Mouse (Mus musculus) testis, postnatal 10 days (tissue): Measurements from ENCODE around the gene Rasgef1b.

Source experiments
- DNase-seq: peaks from one replicate; pipeline ENCODE4 v3.0.0; 2021; ENCODE audit warnings: low spot score

Gene Rasgef1b

GRCm38 (mm10) chr5:99728649-99729212 lies at the start of gene Rasgef1b:
Gene Rasgef1b (minus strand): TSS chr5:99729065.
- peak; percentile 84 for DNase-seq

DNA sequence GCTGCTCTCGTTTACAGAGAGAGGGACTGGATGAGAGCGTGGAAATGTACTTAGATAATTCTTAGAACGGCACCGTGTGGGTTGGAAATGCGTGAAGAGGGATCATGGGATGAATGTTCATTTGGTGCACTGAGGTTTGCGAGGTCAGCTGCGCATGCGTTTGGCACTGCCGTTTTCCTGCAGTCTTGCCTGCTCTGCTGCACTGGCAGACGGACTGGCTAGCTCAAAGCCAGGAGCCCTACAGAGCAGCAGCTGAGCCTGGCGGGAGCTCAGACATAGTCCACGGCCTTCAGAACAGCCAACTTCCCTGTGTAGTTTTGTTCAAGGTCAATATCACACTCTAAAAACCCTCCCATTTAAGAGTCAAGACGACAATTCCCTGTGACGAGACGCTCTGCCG lies 46.5 kb upstream of the Rasgef1b start:
- no peak for DNase-seq

- DNase-seq: no peak
These were observed 44.4 kb upstream of the Rasgef1b start for GRCm38 (mm10) chr5:99773265-99773664.

DNA sequence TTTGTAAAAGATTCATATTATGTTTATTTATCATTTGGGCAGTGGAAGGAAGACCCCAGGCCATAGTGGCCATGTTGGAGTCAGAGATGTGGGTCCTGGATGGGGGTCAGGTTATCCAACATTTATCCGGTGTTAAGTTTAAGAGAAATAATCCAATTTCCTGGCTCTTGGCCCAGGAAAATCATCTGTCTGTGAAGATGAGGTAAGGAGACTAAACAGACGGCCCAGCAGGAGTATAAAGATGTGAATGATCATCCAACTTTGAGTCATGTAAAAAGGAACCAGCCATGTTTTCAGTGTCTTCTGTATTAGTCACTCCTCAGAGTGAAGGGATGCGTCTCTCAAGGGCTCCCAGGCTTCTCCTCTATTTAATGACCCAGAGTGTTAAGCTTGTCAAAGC lies 35.4 kb upstream of the Rasgef1b start:
- no peak for DNase-seq

DNA sequence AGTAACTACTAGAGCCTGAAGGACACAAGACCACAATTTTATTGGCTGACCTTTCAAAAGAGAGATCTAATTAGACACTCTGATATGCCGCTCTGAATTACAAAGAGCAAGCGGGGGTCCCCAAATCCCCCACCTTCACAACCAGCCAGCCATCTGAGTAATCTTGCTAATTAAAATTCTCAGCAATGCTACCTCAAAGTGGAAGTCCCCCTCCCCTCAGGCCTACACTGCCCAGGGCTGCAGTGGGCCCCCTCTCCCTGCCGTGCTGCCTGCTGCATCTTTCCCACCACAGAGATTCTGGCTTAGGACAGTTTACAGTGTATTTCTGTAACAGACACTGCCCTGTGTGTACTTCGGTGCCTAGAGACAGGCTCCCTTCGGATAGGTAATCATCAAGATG lies 30.0 kb upstream of the Rasgef1b start:
- no peak for DNase-seq

DNA sequence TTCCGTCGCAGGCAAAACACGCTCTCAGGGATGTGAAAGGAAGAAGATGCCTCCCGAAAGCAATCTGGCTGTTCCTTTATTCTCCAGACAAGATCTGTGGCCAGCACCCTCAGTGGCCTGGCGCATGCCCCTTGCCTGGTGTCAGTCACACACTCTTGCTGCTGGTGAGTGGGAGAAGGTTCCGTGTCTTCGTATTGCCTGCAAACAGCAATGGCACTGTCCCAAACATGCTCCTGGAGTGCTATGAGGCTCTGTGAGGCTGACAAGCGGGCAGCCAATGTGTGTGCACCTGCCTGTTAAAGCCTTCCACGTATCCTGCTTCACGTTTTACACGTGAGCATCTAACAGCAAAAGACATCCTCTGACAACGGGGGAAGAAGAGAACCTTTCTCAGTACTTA lies 25.0 kb upstream of the Rasgef1b start:
- no peak for DNase-seq

GRCm38 (mm10) chr5:99753368-99753767 lies 24.5 kb upstream of the Rasgef1b start:
- DNase-seq: no peak

DNA sequence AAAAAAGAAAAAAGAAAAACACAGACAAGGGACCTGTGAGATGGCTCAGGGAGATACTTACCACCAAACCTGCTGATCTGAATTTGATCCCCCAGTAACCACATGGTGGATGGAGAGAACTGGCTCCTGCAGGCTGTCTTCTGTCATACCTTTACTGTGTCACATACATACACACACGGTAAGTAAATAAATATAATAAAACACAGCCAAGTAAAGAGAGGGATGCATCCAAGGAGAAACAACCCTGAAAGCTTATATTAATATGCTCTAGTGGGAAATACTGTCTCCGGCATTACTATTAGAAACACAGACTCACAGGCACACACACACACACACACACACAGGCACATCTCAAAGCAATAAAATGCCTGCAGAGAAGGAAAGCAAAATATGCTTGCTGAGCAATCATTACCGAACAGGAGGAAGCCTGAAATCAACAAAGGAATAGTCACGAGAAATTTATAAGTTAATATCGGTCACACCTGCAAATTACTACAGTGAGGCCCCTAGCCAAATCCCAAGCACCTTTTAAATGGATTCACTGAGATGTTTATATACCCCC lies 23.9 kb upstream of the Rasgef1b start:
- no peak for DNase-seq

DNA sequence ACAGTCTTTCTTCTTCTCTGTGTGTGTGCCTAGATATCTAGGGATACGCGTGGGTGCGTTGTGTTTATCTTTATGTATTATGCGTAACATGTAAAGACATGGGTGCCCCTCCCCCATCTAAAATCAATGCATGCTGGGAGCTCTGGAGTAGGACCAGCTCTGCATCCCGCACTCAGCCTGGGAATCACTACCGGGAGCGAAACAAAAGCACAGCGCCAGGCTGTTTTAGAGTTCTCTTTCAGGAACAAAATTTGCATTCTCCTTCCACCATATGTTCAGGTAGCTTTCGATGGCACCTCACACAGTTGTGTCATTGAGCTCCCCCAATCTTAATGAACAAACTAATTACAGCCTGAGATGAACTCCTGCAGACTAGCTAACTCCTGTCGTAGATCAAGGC lies 19.6 kb upstream of the Rasgef1b start:
- DNase-seq: no peak

DNA sequence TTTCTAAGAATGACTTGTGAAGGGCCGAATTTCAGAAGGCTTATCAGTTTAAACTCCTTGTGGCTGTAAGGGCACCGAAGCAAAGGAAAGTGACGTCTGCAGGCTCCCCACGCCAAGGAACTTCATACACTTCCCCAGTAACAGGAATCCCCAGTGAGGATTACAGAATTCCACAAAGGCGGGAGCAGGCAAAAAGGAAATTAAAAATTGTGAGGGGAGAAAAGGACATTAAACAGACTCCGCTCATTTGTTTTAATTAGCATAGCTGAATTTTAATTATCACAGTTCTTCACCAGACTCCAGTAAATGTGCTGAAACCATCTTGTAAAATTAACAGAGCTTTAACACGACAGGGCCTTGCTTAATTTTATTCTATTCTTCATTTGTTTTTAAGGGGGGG lies 17.2 kb upstream of the Rasgef1b start:
- DNase-seq: no peak

GRCm38 (mm10) chr5:99742874-99743273 lies 14.0 kb upstream of the Rasgef1b start:
- no peak for DNase-seq

GRCm38 (mm10) chr5:99742056-99742455 lies 13.2 kb upstream of the Rasgef1b start:
- no peak for DNase-seq

DNA sequence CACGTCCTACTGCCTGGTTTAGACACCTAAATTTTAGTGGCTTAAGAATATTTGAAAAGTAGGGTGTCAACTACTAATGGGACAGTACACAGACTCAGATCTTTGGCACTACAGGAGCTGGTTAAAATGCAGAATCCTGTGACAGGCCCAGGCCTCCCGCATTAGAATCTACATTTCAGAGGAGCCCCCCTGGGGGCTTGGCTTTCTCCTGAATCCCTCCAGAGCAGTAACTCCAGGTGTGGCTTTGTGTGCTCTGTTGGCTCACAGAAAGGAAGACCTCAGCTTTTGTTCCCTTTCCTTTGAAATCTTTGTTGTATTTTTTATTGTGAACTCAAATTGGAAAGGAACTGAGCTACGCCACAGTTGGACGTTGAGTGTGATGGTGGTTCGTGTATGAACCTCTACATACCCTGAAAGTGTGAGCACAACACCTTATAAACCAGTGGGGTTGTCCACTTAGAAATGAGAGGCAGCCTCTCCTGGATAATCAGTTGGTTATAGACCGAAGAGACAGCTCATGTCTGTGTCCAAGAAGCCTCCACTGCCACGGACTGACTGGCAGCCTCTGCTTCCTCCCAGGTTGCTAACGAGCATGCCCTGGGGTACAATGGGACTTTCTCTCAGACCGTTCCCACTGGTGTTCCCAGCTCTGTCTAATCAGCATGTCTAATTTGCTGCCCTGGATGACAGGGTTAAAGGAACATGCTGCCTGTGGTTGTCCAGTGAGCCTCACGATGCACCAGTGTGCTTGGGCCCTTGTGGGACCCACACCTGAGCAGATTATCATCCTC lies 9.3 kb upstream of the Rasgef1b start:
- DNase-seq: no peak

- no peak for DNase-seq
These were observed 1.1 kb upstream of the Rasgef1b start for GRCm38 (mm10) chr5:99729931-99730330.

DNA sequence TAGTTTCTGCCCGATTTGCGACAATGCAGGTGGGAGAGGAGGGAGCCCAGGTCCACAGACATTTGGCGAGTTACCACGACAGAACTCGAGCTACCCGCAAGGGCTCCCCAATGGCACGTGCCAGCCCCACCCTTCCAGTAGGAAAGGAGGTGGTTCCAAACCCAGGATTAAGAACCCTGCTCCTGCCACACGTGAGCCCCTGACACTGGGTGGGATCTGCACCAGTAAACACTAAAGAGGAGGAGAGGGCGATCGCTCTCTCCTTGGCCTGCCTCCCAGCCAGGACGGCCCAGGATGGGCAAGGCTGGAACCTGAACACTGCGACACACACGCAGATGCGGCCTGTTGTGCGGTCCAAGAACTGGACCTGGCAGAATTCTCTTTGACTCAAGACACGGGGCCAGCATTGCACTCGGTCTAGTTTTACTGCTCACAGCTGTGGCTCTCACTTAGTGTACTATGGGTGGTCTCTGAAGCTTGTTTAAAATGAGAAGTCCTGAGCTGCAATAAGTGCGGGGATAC lies 557 bp upstream of the Rasgef1b start:
- no peak for DNase-seq

DNA sequence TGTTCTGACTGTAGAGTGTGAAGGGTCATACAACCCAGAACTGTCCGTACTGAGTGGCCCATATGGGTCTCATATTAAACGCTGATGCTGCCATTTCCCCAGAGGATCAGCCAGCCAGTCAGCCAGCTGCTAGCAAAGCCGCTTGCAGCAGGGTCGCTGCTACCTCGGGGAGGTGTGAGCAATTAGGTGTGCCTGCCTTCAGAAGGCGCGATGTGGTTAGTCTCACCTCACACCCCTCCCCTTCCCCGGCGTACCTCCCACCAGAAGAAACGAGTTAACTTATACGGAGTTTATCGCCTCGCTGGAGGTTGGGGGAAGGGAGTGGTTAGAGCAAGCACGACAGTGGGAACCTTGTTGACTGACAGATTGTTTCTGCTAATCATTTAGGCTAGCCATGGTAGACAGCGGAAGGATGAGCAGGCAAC lies 826 bp downstream of the Rasgef1b start:
- no peak for DNase-seq

DNA sequence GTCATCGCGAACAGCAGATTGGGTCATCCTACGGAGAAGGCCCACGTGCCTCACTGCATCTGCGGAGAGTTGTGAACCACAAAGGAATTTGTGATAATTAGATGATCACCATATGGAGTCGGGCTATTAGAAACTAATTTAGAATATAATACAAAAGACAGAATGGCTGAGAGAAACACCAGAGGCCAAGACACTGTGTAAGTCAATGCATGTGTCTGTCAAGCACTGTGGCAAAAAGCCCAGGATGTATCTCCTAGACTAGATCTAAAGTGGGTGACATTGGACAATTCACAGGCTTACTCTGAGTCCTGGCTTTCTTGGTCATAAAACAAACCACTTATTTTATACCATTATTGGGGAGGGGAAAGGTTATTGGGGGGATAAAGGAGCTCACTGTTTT lies 4.9 kb downstream of the Rasgef1b start:
- no peak for DNase-seq

DNA sequence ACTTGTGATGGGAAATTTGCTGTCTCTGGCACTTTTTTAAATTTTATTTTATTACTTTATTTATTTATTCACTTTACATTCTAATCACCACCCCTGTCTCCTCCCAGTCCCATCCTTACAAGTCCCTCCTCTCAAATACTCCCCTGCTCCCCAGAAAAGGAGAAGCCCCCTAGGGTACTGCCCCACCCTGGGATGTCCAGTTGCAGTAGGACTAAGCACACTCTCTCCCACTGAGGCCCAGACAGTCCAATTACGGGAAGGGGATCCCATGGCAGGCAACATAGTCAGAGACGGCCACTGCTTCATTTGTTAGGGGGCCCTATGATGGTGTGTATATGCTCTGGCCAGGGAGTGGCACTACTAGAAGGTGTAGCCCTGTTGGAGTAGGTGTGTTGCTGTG lies 6.6 kb downstream of the Rasgef1b start:
- DNase-seq: no peak

- DNase-seq: no peak
These were observed 8.3 kb downstream of the Rasgef1b start for GRCm38 (mm10) chr5:99720554-99720953.

DNA sequence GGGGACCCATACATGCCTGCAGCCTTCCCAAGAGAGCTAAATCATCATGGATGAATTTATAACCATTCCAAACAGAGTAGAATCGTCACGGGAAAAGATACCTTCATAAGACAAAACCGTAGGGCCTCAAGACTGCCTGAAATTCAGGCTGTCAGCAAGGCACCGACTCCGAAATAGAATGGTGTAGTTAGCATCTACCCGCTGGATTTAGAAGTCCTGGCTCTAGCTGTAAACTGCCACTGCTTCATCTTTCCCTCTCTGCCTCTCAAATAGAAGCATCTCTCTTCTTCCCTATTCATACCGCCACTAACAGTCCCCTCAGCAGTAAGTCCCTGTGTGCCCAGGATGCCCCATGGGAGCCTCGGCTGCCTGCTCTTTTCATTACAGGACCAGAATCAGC lies 10.9 kb downstream of the Rasgef1b start:
- no peak for DNase-seq

DNA sequence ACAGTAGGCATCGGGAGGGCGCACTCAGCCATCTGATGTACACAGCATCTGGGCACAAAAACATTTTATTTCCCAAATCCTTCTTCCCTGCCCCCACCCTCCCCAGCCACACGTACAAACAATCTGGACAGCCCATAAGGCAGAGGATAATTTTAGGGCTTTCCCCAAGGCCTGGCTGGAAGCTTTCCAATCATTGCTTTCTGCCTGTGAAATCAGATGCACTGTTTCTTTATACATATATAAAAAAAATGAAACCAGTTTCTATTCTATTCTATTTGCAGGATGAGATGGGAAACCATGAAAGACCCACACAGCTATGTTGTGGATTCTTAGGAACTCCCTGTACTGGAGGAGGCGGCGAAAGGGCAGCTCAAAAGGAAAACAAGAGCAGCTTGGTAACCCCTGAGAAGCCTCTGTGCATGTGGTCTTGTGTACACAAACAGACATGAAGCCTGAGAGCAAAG lies 13.6 kb downstream of the Rasgef1b start:
- DNase-seq: no peak

- no peak for DNase-seq
These were observed 16.9 kb downstream of the Rasgef1b start for GRCm38 (mm10) chr5:99711947-99712346.

DNA sequence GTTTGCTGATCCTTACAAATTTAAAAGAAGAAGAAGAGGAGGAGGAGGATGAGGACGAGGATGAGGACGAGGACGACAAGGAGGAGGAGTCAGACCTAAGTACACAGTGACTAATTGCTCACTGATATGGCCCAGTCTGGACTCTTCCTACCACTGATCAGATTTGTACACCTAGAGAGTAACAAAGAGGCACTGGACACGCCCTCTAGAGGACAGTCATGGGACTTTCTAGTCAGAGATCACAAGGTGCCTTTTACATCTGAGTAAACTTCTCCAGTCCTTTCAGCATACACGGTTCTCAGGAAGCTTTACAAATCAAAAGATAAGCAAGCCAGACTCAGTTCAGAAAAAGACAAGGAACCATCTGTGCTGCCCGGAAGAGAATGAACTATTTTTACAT lies 20.2 kb downstream of the Rasgef1b start:
- no peak for DNase-seq
